Mouse (Mus musculus): Measurements from ENCODE around the gene Lsm12.

DNA sequence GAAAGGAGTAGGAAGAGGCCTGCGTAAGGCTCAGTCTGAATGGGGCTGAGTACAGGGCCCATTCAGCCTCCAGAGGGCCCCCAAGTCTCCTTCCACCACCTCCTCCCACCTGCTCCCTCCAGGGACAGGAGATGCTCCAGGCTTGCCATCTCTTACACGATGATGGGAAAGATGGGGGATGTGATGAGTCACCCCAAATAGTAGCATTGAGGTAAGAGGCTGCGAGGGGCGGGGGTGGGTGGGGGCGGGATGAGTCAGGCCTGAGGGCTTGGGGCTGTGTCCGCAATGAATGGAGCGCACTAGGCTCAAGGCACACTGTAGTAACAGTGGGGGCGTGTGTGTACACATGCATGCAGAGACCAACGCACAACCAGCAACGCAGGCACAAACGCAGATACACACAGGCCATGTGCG, 16.3 kb upstream of the Lsm12 start:
- TF ChIP-seq POLR2A (IDR thresholded peaks at IDR 0.05; ENCODE audit: low read depth, low read length) (no peak), CTCF (IDR thresholded peaks at IDR 0.05; ENCODE audit: borderline replicate concordance, insufficient read depth, low read length) (peak; percentile 32; the same call in 1 of the 2 replicates)

All from embryonic fibroblast, embryonic 13.5 days (primary cell).